Mouse (Mus musculus) thymus, adult 2 months (tissue): ENCODE data around the gene Grm4. TPM values are rescaled to one million over a fixed set of nuclear protein-coding genes. Genes with fewer than 3 reads are reported as not detected.

Source experiments
- DNase-seq: peaks from one replicate; pipeline ENCODE4 v3.0.0; 2021
- H3K27ac ChIP-seq: fragments of 200-500 bp; 2 replicates; pipeline ENCODE4 v1.5.1; 2012; ENCODE audit warnings: low read length, control low read depth; ENCODE audit not compliant: control insufficient read depth, insufficient read depth
- H3K27me3 ChIP-seq: fragments of 200-500 bp; 2 replicates; pipeline ENCODE4 v1.6.1; 2012; ENCODE audit warnings: mild to moderate bottlenecking, low read length, moderate library complexity, mixed read lengths; ENCODE audit not compliant: control insufficient read depth, insufficient read depth
- H3K36me3 ChIP-seq: fragments of 200-500 bp; 2 replicates; pipeline ENCODE4 v1.6.1; 2012; ENCODE audit warnings: mild to moderate bottlenecking, low read length, moderate library complexity; ENCODE audit not compliant: control insufficient read depth, insufficient read depth
- H3K4me1 ChIP-seq: fragments of 200-500 bp; replicated peaks from 2 replicates; pipeline ENCODE4 v1.6.1; 2012; ENCODE audit warnings: low read length; ENCODE audit not compliant: control insufficient read depth, insufficient read depth
- H3K4me3 ChIP-seq: fragments of 200-500 bp; 2 replicates; pipeline ENCODE4 v1.5.1; 2012; ENCODE audit warnings: mild to moderate bottlenecking, low read length, control low read depth, moderate library complexity; ENCODE audit not compliant: control insufficient read depth, insufficient read depth
- CTCF ChIP-seq: fragments of 200-500 bp; IDR thresholded peaks from 2 replicates; pipeline ENCODE4 v1.5.1; 2012; ENCODE audit warnings: mild to moderate bottlenecking, control low read depth, low read length, moderate library complexity, borderline replicate concordance; ENCODE audit not compliant: control insufficient read depth, poor library complexity, insufficient read depth; ENCODE audit errors: extremely low read depth
- POLR2A ChIP-seq: fragments of 200-500 bp; IDR thresholded peaks from 2 replicates; pipeline ENCODE4 v1.6.1; 2012; ENCODE audit warnings: mild to moderate bottlenecking, low read length, control low read depth, moderate library complexity; ENCODE audit not compliant: control insufficient read depth, poor library complexity, insufficient read depth; ENCODE audit errors: extremely low read depth
- WGBS: fragments of 180-500 bp; shearing (Covaris S2); methylation state at CpG from one replicate; pipeline ENCODE4 v1.1.7; 2018; 5-methylcytosine and 5-hydroxymethylcytosine counted together
- polyA plus RNA-seq: library from polyadenylated mRNA; depleted of rRNA; stranded (reverse); fragments of >200 nt; gene quantifications from 2 replicates; pipeline ENCODE4 v1.2.3, GENCODE M21; 2012

Grm4 gene
- polyA plus RNA-seq, 1 experiment: 1.5 TPM

GRCm38 (mm10) chr17:27561809-27562526 is 40.8 kb upstream of the Grm4 start:
- 59% methylated on average over 9 of the region's 11 CpGs for WGBS
- no peak for DNase-seq
- Histone ChIP-seq H3K36me3 (peaks cover 15% of the 10 kb centered on the region), H3K27ac (no peak overlapping the region), H3K4me3 (no peak overlapping the region), H3K27me3 (no peaks in the 10 kb centered on the region), H3K4me1 (peaks cover 50% of the 10 kb centered on the region)
- no peak for TF ChIP-seq POLR2A
- TF ChIP-seq CTCF: no peak

- no peak overlapping the region for H3K27ac ChIP-seq
- no peak for TF ChIP-seq CTCF
- TF ChIP-seq POLR2A: no peak
- peaks cover 15% of the 10 kb centered on the region for H3K36me3 ChIP-seq
- H3K4me3 ChIP-seq: no peak overlapping the region
- H3K4me1 ChIP-seq: peaks cover 48% of the 10 kb centered on the region
- 91% methylated on average over 13 of the region's 13 CpGs for WGBS
- no peaks in the 10 kb centered on the region for H3K27me3 ChIP-seq
- DNase-seq: no peak
These were observed 39.8 kb upstream of the Grm4 start for GRCm38 (mm10) chr17:27560926-27561480.

GRCm38 (mm10) chr17:27559596-27559995 is 38.4 kb upstream of the Grm4 start:
- Histone ChIP-seq H3K4me1 (peaks cover 50% of the 10 kb centered on the region), H3K4me3 (peak overlapping the region; percentile 28; the same call in 1 of the 2 replicates), H3K27ac (no peak overlapping the region), H3K36me3 (peaks cover 15% of the 10 kb centered on the region), H3K27me3 (no peaks in the 10 kb centered on the region)
- no peak for TF ChIP-seq CTCF
- 84% methylated on average over 12 of the region's 12 CpGs for WGBS
- no peak for DNase-seq

GRCm38 (mm10) chr17:27558845-27559244 is 37.6 kb upstream of the Grm4 start:
- H3K27ac ChIP-seq: no peak overlapping the region; the same call in 1 of the 2 replicates
- no peak for DNase-seq
- TF ChIP-seq CTCF: no peak
- TF ChIP-seq POLR2A: no peak
- H3K4me3 ChIP-seq: peak overlapping the region; percentile 28
- no peaks in the 10 kb centered on the region for H3K27me3 ChIP-seq
- H3K36me3 ChIP-seq: peaks cover 15% of the 10 kb centered on the region
- 14% methylated on average over 5 of the region's 5 CpGs for WGBS
- H3K4me1 ChIP-seq: peaks cover 50% of the 10 kb centered on the region

GRCm38 (mm10) chr17:27557927-27558661 is 36.9 kb upstream of the Grm4 start:
- no peak for DNase-seq
- Histone ChIP-seq H3K4me1 (peaks cover 47% of the 10 kb centered on the region), H3K4me3 (peak overlapping the region; percentile 55), H3K27me3 (no peaks in the 10 kb centered on the region), H3K27ac (peak overlapping the region; percentile 43; the same call in 1 of the 2 replicates), H3K36me3 (peaks cover 15% of the 10 kb centered on the region)
- 3% methylated on average over 14 of the region's 14 CpGs for WGBS
- TF ChIP-seq CTCF (no peak), POLR2A (no peak; the same call in 1 of the 2 replicates)

GRCm38 (mm10) chr17:27557181-27557926 is 36.2 kb upstream of the Grm4 start:
- peak; percentile 94 for DNase-seq
- H3K27me3 ChIP-seq: no peaks in the 10 kb centered on the region
- whole genome bisulfite sequencing: 1% methylated on average over 70 of the region's 75 CpGs
- H3K4me3 ChIP-seq: peak overlapping the region; percentile 55
- peaks cover 54% of the 10 kb centered on the region for H3K4me1 ChIP-seq
- H3K27ac ChIP-seq: peak overlapping the region; percentile 65
- TF ChIP-seq POLR2A (no peak), CTCF (peak; percentile 59; the same call in 1 of the 2 replicates)
- H3K36me3 ChIP-seq: peaks cover 15% of the 10 kb centered on the region
